Mouse (Mus musculus): ENCODE data around the gene Cfap65.

The Cfap65 gene

DNA sequence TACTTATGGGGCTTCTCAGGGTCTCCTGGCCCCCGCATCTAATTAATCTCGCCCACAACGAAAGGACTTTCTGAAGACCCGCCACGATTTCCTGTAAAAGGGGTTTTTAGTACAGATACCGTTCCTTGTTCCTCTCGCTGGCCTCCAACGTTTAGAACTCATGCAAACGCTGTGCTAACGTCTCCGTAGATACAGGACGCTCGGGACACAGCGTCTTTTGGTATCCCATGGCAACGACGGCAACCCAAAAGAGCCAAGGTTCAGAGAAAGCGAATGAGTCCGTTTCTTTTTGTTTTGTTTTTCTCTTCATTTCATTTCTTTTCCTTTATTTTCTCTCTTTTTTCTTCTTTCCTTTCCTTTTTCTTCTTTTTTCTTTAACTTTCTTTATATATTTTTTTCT, at the start of gene Cfap65:
Gene Cfap65, minus strand, starts transcription at position 198 of the 400 bp plus-strand sequence.
- peak in 1 of 2 experiments; percentile 23 for DNase-seq

DNA sequence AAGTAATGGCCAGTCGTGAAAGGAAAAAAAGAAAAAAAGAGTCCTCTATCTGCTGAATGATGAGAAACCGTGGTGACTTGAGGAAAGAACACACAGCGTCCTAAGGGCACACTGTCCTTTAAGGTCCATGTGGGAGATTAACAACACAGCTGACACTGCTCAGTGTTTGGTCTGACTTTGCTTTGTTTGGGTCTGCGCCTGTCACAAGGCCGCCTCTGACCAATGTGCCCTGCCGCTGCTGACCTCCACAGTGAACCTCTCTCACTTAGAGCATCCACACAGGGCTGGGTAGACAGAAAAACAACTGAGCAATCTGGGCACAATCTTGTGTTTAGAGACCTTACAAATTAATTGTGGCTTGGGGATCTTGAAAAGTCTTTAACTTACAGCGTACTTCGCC, 41.6 kb upstream of the Cfap65 start:
- no peak for DNase-seq

DNA sequence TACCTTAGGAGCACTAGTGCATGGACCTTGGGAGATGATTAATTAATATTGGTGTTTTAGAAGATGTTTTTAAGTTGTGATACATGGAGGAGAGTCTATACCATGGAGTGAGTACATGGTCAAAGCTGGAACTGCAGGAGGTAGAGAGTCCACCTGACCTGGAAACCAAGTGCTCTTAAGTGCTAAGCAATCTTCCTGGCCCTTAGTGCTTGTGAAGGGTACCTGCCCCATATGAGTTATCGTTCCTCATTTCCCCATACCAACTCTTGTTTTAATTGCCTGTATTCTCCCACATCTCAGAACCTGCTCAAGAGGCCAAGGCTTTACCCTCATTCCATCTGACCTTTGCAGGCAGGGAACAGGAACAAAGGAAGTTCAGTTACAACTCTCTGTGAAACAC, 40.5 kb upstream of the Cfap65 start:
- DNase-seq: no peak

DNA sequence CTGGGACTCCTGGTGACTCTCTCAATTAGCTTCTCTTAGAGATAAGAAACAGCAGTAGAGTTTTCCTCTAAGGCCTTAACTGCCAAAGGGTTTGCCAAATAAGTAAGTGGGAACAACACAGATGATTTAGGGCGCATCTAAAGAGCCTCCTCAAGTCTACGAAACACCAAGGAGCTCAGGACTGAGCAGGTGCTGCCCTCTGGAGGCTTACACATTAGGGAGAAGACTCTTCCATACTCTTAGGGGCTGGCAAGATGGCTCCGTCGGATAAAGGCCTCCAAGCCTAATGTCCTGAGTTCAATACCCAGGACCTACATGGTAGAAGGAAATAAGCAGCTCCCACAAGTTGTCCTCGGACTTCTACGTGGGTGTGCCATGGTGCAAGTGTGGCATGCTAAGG, 38.2 kb upstream of the Cfap65 start:
- no peak for DNase-seq

DNA sequence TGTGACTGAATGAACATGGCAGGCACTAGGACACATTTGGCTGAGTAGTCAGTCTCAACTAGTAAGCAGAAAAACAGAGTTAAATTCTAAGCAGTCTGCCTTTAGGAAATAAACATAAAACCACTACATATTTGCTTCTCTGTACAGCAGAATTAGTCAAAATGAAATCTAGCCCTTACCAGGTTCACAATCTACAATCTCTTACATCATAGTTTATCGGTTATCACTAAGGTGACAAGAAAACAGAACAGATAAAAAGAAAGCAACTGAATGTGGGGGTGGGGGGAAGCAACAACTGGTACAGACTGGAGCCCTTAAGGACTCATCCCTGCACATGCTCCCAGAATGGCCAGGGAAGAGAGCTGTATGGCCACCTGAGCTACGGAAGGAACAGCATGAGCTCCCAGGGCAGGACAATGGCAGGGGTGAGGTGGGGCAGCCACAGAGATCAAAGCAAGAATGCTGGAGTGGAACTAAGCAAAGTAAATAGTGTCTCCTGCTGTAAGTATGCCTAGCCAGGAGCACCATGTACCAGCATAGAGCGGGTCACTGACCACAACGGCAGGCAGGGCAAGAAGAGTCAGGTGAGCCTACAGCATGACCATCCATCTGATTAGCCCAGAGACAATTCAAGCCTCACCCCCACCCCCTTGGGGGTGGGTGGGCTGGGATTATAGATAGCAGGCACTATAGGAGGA, 36.1 kb upstream of the Cfap65 start:
- DNase-seq: peak; percentile 24 to 71

DNA sequence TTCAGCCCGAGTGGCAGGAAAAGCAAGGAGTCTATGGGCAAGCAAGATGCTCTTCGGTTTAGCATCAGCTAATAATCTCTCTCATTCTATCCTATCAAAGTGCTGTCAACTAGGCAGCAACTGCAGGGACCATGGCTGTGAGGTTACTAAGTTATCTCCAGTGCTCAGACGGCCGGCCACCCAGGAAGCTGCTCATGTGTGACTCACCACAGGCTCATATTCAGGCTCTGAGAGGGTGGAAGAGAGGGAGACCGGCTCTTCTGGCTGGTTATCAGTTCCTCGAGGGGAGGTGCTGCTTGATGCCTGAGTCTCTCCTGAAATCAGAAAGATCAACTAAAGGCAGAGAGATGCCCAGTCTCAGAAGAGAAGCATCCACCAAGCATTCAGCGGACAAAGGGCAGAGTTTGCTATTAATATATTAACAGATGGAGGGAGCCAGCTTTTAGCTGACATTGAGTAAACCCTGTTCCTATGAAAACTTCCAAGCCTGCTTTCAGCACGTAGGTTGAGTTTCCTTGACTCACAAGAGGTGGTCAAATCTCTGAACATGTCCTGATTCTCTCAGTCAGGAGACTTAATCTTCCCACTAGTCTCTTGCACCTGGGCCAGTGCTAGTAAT, 32.7 kb upstream of the Cfap65 start:
- DNase-seq: no peak

DNA sequence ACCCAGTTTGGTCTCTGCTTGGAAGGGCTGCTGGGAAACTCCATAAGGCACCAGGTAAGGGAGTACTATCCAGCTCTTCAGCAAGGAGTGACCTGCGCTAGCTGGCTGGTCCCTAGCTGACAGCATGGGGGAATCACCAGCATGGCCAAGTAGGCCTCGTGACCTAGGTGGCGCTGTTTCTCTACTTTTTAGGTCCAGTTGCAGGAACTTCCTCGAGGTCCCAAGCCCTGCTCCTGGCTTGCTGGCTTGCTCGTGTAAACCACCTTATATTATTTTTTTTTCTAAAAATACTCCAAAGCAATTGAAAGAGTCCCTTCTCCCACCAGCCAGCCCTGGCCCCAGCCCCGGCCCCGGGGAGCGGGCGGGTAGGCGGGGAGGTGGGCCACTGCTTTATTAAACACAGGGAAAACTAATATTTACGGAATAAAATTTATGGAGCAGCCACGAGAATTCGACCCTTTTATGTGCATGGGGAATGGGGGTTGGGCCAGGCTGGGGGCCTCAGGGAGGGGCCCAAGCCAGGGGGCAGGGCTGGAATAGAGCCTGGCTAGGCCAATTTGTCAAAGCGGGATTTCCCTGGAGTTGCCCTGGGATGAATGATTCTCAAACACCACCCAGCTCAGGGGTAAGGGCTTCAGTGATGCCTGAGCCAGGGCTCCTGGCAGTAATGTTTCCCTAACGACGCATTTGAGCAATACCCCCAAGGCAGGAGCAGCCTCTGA, 29.3 kb upstream of the Cfap65 start:
- DNase-seq: peak; percentile 74 to 83

DNA sequence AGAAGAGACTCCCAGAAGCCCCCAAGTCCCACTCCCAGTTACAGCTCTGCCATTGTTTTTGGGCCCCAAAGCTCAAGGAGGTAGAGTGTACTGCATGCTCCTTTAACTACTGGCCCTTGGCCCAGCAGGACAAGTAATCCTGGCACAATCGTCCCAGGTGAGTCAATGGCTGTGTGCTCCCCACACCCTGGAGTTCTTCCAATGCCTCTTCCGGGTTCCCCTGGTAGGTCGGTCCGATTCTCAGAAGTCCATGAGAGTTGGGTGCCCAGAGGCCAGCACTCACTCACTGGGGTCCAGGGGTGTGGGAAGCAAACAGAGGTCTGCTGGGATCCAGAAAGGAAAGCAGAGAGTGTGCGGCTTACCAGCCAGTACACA, 27.4 kb upstream of the Cfap65 start:
- no peak for DNase-seq

DNA sequence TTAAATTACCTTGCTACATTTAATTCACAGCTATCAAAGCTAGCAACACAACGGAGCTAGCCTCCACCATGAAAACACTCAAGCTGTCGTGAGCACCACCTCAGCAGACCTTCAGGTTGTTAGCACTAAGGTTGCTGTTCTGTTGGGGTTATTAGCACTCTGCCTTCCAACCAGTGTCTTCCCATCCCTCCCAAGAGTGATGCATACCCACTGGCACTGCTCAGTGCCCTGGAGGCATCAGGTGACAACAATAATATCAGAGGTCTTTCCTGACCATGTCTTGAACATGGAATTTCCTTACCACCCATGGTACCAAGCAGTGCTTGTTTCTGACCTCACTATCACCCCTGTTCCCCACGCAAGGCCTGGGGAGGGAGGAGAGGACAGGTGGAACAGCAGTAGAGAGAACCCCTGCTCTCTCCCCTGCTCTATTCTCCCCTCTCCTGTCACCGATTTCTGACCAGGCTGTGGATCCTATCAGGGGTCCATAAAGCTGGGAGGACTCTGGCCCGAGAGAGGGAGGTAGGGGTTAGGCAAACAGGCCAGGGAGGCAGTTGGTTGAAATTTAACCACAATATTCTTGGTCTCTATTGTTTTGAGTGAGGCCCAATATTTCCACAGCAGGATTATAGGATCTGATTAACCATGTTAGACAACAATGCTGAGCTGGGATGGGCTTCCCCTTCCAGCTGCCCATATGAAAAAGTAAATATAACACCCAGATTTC, 26.9 kb upstream of the Cfap65 start:
- no peak for DNase-seq

DNA sequence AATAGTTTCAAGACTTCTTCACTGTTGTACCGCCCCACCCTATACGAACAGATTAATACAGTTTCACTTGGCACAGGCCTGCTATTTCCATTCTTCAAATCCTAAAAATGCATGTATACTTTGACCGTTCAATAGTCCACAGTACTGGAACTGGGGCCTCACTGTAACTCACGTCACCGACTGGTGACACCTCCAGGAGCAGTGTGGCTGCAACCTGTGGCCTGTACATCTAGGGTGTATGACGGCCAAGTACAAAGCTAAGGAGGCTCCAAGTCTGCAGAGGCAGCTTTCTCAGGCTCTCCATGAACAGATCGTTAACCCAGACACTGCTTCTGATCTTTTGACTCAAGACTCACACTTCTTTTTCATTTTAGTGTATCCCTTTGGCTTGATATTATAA, 26.3 kb upstream of the Cfap65 start:
- no peak for DNase-seq

DNA sequence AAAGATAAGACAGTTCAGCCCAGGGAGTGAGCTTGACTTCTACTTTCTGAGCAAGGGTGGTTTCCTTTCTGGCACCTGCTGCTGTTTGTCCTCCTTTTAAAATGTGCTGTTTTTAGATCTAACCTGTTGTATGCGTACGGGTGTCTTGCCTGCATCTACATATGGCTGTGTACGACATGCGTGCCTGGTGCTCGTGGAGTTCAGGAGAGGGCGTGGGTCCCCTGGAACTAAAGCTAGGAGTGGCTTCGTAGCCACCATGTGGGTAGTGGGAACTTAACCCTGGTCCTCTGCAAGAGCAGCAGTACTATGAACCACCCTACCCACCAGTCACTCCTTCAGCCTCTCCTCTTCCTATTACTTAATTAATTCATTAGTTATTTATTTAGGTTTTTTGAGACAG, 24.7 kb upstream of the Cfap65 start:
- DNase-seq: no peak

DNA sequence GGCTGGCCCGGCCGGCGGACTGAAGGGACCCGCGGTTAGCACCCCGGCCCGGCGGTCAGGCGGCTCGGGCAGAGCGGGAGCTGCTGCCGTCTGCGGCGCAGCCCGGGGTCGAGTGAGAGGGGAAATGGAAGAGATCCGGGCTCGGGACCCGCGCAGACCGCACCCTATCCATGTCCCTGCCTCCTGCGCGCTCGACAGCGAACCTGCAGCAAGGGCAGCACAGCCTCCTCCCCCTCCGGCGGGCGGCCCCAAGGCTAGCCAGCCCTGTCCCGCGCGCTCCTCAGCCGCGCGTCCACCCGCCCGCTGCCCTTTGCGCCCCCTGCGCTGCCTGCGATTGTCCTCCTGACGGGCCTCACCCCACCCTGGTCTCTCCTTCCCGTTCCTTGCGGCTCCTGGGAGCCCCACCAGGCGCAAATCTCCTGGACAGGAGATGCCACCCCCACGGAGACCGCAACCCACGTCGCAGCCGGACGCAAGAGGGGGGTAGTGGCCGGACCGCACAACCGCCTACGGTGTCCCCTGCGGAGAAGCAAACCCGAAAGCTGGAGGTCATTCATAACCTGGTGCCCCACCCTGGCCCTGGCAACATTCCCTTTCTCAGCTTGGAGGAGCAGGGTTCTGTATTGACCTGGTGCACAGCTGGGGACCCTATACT, 16.3 kb upstream of the Cfap65 start, which contains the start of gene Ihh:
Gene Ihh, minus strand, starts transcription at position 117 of the 655 bp plus-strand sequence.
- no peak for DNase-seq

DNA sequence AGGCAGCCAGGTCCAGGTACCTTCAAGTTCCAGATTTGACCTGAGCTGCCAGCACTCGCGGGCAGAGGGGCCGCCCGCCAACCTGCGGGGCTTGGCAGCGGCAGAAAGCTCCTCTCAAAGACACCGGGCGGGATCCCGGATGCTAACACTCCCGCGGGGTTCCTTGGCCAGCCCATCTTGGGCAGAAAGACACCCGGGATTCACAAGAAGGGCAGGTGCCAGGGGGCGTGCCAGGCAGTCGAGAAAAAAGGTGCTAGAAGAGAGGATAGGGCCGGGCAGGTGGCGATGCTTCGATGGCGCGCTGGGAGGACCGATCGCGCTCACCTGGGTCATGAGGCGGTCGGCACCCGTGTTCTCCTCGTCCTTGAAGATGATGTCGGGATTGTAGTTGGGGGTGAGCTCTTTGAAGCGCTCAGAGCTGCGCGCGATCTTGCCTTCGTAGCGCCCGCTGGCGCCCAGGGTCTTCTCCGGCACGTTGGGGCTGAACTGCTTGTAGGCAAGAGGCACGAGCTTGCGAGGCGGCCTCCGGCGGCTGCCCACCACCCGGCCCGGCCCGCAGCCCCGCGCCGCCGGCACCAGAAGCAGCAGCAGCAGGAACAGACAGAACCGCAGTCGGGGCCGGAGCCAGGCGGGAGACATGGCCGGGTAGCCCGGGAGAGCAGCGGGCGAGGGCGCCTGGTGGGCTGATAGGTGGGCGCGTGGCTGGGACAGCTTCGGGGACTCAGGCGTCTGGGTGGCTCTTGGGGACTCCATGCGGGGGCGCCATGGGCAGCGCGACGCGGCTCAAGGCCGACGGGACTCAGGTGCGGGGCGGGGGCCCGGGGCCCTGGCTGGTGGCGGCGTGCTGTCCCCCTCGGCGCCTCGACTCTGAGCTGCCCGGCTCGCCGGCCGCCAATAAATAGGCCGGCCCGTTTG, 15.4 kb upstream of the Cfap65 start:
- DNase-seq: no peak

DNA sequence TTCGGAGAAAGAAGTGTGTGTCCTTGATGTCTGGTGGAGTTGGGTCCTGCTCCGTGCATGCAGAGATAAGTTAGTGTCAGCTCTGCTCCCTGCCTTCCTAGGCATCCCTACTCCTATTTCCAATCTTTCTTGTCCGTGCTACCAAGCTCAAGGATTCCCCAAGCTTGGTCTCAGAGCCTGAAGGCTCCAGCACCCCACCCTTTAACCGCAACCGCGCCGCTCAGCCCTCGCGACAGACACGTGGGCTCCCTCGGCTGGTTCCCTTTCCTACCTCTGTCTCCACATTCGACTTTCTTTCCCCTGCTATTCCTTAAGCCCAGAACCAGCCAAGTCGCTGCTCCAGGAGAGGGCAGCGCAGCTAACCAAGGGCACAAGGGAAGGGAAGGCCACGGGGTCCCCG, 14.7 kb upstream of the Cfap65 start:
- no peak for DNase-seq

DNA sequence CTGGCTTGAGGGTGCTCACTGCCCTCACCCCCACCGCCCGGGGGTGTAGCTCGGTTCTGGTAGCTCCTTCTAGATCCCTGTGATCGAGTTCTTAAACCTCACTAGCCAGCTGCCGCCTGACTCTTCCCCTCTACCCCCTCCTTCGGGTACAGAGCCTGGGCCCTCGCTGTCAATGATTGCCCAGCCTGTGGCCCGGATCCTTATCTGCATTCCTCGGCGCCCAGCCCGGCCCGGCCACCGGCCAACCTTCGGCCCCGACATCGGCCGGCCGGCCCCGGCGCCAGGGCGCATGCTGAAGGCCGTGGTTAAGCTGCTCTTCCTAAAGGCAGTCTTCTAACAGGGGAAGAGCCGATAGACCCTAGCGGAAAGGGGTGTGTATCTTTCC, 14.3 kb upstream of the Cfap65 start:
- peak; percentile 41 to 70 for DNase-seq

DNA sequence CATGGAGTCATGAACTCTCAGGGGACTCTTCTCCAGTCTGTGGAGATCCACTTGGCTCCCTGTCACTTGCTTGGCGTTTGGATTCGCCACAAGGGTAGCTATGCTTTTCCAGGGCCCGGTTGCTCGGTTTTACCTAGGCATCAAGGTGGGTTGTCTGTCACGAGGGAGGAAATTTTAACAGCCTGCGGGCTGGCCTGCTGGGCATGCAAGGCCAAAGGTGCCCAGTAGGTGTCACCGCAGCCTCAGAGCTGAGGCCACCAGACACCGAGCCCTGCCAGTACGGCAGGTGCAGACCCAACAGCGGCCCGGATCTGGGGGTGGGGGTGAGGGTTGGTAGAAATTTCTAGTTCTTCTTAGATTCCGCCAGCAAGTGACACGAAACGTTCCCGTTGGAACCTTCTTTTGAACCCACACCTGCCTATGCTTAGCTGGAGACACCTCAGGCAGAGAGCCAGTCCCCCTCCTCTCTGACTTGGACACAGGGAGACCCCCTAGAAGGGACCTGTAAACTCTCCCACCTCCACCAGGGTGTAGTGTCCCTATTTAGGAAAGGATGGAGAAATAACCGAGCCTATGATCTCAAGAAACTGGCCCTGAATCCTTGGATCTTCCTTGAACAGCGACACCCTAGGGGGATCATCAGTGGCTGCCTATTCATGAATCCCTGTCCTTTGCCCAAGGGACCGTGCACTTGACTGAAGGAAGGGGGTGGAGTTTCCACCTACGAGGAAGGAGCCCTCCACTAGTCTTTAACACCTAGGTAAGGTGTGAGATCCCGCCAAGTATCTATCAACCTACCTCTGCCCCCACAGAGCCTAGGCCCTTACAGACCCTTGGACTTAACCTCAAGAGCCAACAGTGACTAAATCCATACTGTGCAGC, 13.6 kb upstream of the Cfap65 start:
- peak; percentile 62 to 76 for DNase-seq

DNA sequence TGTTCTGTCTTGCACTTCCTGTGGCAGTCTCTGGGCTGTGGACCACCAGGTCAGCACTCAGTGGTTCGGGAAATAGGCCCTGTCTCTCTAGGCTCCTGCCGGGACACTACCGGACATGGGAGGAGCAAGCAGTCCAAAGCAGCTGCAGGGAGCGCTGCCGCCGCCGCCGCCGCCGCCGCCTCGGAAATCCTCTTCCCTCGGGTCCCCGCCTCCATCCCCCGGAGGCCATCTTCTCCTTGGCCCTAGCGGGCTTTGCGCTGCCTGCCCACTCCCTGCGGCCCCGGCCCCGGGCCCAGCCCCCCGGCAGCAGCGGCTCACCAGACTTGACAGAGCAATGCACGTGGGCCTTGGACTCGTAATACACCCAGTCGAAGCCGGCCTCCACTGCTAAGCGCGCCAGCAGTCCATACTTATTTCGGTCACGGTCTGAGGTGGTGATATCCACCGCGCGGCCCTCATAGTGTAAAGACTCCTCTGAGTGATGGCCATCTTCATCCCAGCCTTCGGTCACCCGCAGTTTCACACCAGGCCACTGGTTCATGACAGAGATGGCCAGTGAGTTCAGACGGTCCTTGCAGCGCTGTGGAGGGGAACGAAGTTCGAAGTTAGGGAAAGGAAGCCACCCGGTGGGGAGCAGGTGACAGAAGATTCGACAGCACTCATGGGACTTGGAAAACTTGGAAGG, 12.7 kb upstream of the Cfap65 start:
- peak; percentile 37 to 50 for DNase-seq

DNA sequence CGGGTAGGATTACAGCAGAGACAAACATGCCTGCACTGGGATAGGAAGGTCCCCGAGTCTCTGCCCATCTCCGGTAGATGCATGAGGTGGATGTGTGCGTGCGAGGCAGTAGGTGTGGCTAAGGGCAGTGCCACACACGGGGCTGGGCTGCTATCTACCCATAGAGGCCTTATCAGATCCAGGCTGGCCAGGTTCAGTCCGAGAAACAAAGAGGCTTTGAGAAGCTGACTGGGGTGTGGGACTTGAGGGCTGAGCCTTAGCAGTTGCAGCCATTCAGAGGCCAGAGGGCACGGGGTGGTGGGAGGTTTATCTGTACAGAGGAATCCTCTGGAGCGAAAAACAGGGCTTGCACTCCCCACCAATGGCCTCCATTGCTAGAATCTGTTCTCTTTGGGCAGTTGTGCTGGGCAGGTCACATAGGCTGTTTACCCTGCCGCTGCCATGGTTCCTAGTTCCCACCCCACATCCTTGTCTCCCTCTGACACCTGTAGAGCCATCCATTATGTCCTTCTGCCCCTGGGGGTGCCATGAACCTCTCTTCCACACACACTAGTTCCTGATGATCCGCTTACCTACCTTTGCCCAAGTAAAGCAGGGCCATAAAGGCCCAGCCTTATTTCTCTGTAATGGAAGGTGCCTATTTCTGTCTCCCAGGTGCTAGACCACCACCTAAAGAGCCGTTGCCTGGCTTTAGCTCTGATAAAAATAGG, 6.4 kb upstream of the Cfap65 start:
- DNase-seq: no peak

DNA sequence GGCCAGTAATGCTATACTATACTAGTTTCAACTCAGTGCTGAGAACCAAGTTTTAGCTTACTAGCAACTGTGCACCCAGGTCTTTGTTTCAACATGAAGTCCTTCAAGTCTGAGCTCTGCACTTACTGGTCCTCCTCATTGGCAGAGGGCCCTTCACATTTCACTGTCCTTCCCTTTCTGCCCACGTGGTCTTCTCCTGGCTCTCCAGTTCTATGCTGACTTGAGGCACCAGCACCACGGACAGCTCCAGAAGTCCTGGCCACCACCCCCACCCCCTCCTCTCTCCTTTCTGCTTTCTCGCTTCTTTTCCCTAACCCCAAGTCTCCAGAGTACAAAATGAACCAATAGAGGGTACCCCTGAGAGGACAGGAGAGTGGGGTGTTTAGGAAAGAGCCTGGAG, 4.4 kb upstream of the Cfap65 start:
- peak in 1 of 2 experiments; percentile 26 for DNase-seq
